Mouse (Mus musculus) adrenal gland, postnatal 4 days (tissue): ENCODE results near the gene Arl5c. TPM values are rescaled to one million over a fixed set of nuclear protein-coding genes. Genes with fewer than 3 reads are reported as not detected.
"Not testable (repeated sequence)": the region's sequence is repeated elsewhere in the genome, so short reads cannot be mapped to it uniquely, and the experiment has no call there.

ENCODE experiments used
- DNase-seq, 2 experiments: peaks; one replicate each; pipeline ENCODE4 v3.0.0; 2021 to 2022; ENCODE audit warnings: low spot score in 2 of 2, mixed read lengths in 2 of 2
- total RNA-seq, 2 experiments: library from RNA; stranded (reverse); gene quantifications; 2 replicates each; pipeline ENCODE4 v1.2.3; 2021

Gene Arl5c
- total RNA-seq, 2 experiments from 2014 or later: 1.6 to 1.9 TPM

- DNase-seq: no peak
These were observed 35.1 kb downstream of the Arl5c start for GRCm38 (mm10) chr11:97960907-97961306.

- no peak for DNase-seq
These were observed 36.7 kb downstream of the Arl5c start for GRCm38 (mm10) chr11:97959300-97959680.

GRCm38 (mm10) chr11:97958641-97959299 is 37.2 kb downstream of the Arl5c start:
- no peak for DNase-seq

GRCm38 (mm10) chr11:97956905-97957560 is 38.9 kb downstream of the Arl5c start:
- DNase-seq: no peak

- no peak for DNase-seq
These were observed 40.1 kb downstream of the Arl5c start for GRCm38 (mm10) chr11:97955915-97956314.

GRCm38 (mm10) chr11:97955146-97955902 is 40.7 kb downstream of the Arl5c start:
- DNase-seq: no peak

GRCm38 (mm10) chr11:97954469-97955141 is 41.4 kb downstream of the Arl5c start:
- no peak for DNase-seq

- DNase-seq: no peak
These were observed 42.1 kb downstream of the Arl5c start for GRCm38 (mm10) chr11:97953939-97954275.

GRCm38 (mm10) chr11:97953179-97953938 is 42.6 kb downstream of the Arl5c start:
- no peak for DNase-seq

GRCm38 (mm10) chr11:97952367-97953006 is 43.5 kb downstream of the Arl5c start:
- DNase-seq: no peak

GRCm38 (mm10) chr11:97949703-97950475 is 46.1 kb downstream of the Arl5c start:
- no peak for DNase-seq

GRCm38 (mm10) chr11:97947426-97947825 is 48.6 kb downstream of the Arl5c start:
- no peak for DNase-seq

- not testable (repeated sequence) for DNase-seq
These were observed 50.2 kb downstream of the Arl5c start for GRCm38 (mm10) chr11:97945738-97946289.

GRCm38 (mm10) chr11:97945031-97945430 is 51.0 kb downstream of the Arl5c start:
- no peak for DNase-seq

- no peak for DNase-seq
These were observed 52.7 kb downstream of the Arl5c start for GRCm38 (mm10) chr11:97943256-97943655.

GRCm38 (mm10) chr11:97942420-97943111 is 53.4 kb downstream of the Arl5c start:
- no peak for DNase-seq
